Mouse (Mus musculus) liver, embryonic 13.5 days (tissue): ENCODE measurements around the gene Ctr9. TPM values are rescaled to one million over a fixed set of nuclear protein-coding genes. Genes with fewer than 3 reads are reported as not detected.

Source experiments
- ATAC-seq: fragments of 200-750 bp; cut with Nextera tagmentation; 2 replicates; pipeline ENCODE4 v1.8.0; 2017; ENCODE audit warnings: low read depth, mild to moderate bottlenecking, moderate number of reproducible peaks, moderate library complexity
- DNase-seq: peaks from one replicate; pipeline ENCODE4 v3.0.0; 2022
- H3K27ac ChIP-seq: fragments of 300-500 bp; sonication (generic); 2 replicates; pipeline ENCODE4 v1.5.1; 2015; ENCODE audit warnings: moderate library complexity, mild to moderate bottlenecking, inconsistent platforms
- H3K27me3 ChIP-seq: fragments of 300-500 bp; sonication (generic); 2 replicates; pipeline ENCODE4 v1.6.1; 2015; ENCODE audit warnings: mild to moderate bottlenecking, inconsistent platforms
- H3K36me3 ChIP-seq: fragments of 300-500 bp; sonication (generic); 2 replicates; pipeline ENCODE4 v1.6.1; 2015; ENCODE audit warnings: mild to moderate bottlenecking, inconsistent platforms
- H3K4me1 ChIP-seq: fragments of 300-500 bp; sonication (generic); replicated peaks from 2 replicates; pipeline ENCODE4 v1.6.1; 2015; ENCODE audit warnings: inconsistent platforms
- H3K4me2 ChIP-seq: fragments of 300-500 bp; sonication (generic); 2 replicates; pipeline ENCODE4 v1.6.1; 2015; ENCODE audit warnings: inconsistent platforms, mild to moderate bottlenecking, moderate library complexity
- H3K4me3 ChIP-seq: fragments of 300-500 bp; sonication (generic); replicated peaks from 2 replicates; pipeline ENCODE4 v1.5.1; 2015; ENCODE audit warnings: mild to moderate bottlenecking, inconsistent platforms
- H3K9ac ChIP-seq: fragments of 300-500 bp; sonication (generic); 2 replicates; pipeline ENCODE4 v1.6.1; 2015; ENCODE audit warnings: mild to moderate bottlenecking, inconsistent platforms
- H3K9me3 ChIP-seq: fragments of 300-500 bp; sonication (generic); replicated peaks from 2 replicates; pipeline ENCODE4 v1.6.1; 2016; ENCODE audit warnings: inconsistent platforms
- WGBS: fragments of 180-500 bp; shearing (Covaris S2); methylation state at CpG from one replicate; pipeline ENCODE4 v1.1.7; 2015; ENCODE audit not compliant: insufficient replicate concordance; 5-methylcytosine and 5-hydroxymethylcytosine counted together
- polyA plus RNA-seq: library from polyadenylated mRNA; unstranded; fragments of >200 nt; fragmentation: Nextera tagmentation; extraction: Ambion mirVana; gene quantifications from 2 replicates; pipeline ENCODE4 v1.2.1, GENCODE M21; 2015

Ctr9 gene
- polyA plus RNA-seq, 1 experiment from 2014 or later = 29.3 TPM

GRCm38 (mm10) chr7:111049652-111050421 is 21.1 kb downstream of the Ctr9 start:
- no peaks in the 10 kb centered on the region for H3K27me3 ChIP-seq
- H3K9me3 ChIP-seq = no peaks in the 10 kb centered on the region
- 66% methylated on average over 6 of the region's 6 CpGs for WGBS
- H3K9ac ChIP-seq = no peak overlapping the region
- H3K4me3 ChIP-seq = no peak overlapping the region
- no peak overlapping the region for H3K4me2 ChIP-seq
- DNase-seq (peak; percentile 49), ATAC-seq (no peak)
- 0 out of 2 replicates have a peak, but pooled peaks cover 5% of the 10 kb centered on the region for H3K4me1 ChIP-seq
- H3K36me3 ChIP-seq = peaks cover 99% of the 10 kb centered on the region
- no peak overlapping the region for H3K27ac ChIP-seq

- H3K9me3 ChIP-seq = no peaks in the 10 kb centered on the region
- no peak overlapping the region for H3K4me3 ChIP-seq
- H3K4me1 ChIP-seq = 0 out of 2 replicates have a peak, but pooled peaks cover 5% of the 10 kb centered on the region
- WGBS = 91% methylated on average over 19 of the region's 19 CpGs
- DNase-seq (no peak), ATAC-seq (no peak)
- H3K4me2 ChIP-seq = no peak overlapping the region
- no peak overlapping the region for H3K27ac ChIP-seq
- H3K9ac ChIP-seq = no peak overlapping the region
- H3K36me3 ChIP-seq = peaks cover 63% of the 10 kb centered on the region
- no peaks in the 10 kb centered on the region for H3K27me3 ChIP-seq
These were observed 26.5 kb downstream of the Ctr9 start for GRCm38 (mm10) chr7:111055221-111055620.

- no peaks in the 10 kb centered on the region for H3K27me3 ChIP-seq
- peaks cover 54% of the 10 kb centered on the region for H3K36me3 ChIP-seq
- ATAC-seq (no peak), DNase-seq (no peak)
- 0 out of 2 replicates have a peak, but pooled peaks cover 5% of the 10 kb centered on the region for H3K4me1 ChIP-seq
- H3K4me3 ChIP-seq = no peak overlapping the region
- no peak overlapping the region for H3K4me2 ChIP-seq
- no peak overlapping the region for H3K9ac ChIP-seq
- no peak overlapping the region for H3K27ac ChIP-seq
- WGBS = 61% methylated on average over 3 of the region's 3 CpGs
- H3K9me3 ChIP-seq = no peaks in the 10 kb centered on the region
These were observed 27.4 kb downstream of the Ctr9 start for GRCm38 (mm10) chr7:111055984-111056657.

GRCm38 (mm10) chr7:111059527-111059926 is 30.8 kb downstream of the Ctr9 start:
- no peak for DNase-seq
- Histone ChIP-seq H3K9me3 (no peaks in the 10 kb centered on the region), H3K4me2 (no peak overlapping the region), H3K9ac (no peak overlapping the region), H3K4me3 (no peak overlapping the region), H3K4me1 (no peaks in the 10 kb centered on the region), H3K36me3 (peaks cover 25% of the 10 kb centered on the region), H3K27ac (no peak overlapping the region), H3K27me3 (no peaks in the 10 kb centered on the region)
- ATAC-seq = no peak
- 77% methylated on average over 5 of the region's 5 CpGs for WGBS

GRCm38 (mm10) chr7:111062971-111063370 is 34.2 kb downstream of the Ctr9 start:
- 83% methylated on average over 1 of the region's 1 CpGs for WGBS
- H3K27me3 ChIP-seq = no peaks in the 10 kb centered on the region
- ATAC-seq (no peak), DNase-seq (no peak)
- H3K4me1 ChIP-seq = no peaks in the 10 kb centered on the region
- H3K27ac ChIP-seq = no peak overlapping the region
- peaks cover 5% of the 10 kb centered on the region; the same call in 1 of the 2 replicates for H3K9me3 ChIP-seq
- peaks cover 12% of the 10 kb centered on the region for H3K36me3 ChIP-seq
- H3K4me3 ChIP-seq = no peak overlapping the region
- H3K4me2 ChIP-seq = no peak overlapping the region
- H3K9ac ChIP-seq = no peak overlapping the region

GRCm38 (mm10) chr7:111068181-111068580 is 39.4 kb downstream of the Ctr9 start:
- Histone ChIP-seq H3K9ac (no peak overlapping the region), H3K4me2 (no peak overlapping the region), H3K27ac (no peak overlapping the region), H3K4me1 (no peaks in the 10 kb centered on the region), H3K4me3 (no peak overlapping the region), H3K36me3 (peaks cover 62% of the 10 kb centered on the region), H3K9me3 (peaks cover 12% of the 10 kb centered on the region; the same call in 1 of the 2 replicates), H3K27me3 (no peaks in the 10 kb centered on the region)
- 95% methylated on average over 3 of the region's 3 CpGs for WGBS
- DNase-seq = no peak
- no peak for ATAC-seq

- 92% methylated on average over 7 of the region's 7 CpGs for WGBS
- no peak for DNase-seq
- ATAC-seq = peak; percentile 46
These were observed 40.9 kb downstream of the Ctr9 start for GRCm38 (mm10) chr7:111069439-111070166.

GRCm38 (mm10) chr7:111070167-111070496 is 41.4 kb downstream of the Ctr9 start:
- no peak overlapping the region for H3K27ac ChIP-seq
- H3K9me3 ChIP-seq = peaks cover 12% of the 10 kb centered on the region; the same call in 1 of the 2 replicates
- peaks cover 75% of the 10 kb centered on the region for H3K36me3 ChIP-seq
- no peaks in the 10 kb centered on the region for H3K4me1 ChIP-seq
- no peak overlapping the region for H3K9ac ChIP-seq
- H3K4me3 ChIP-seq = no peak overlapping the region
- ATAC-seq (peak; percentile 23), DNase-seq (no peak)
- H3K4me2 ChIP-seq = no peak overlapping the region
- no peaks in the 10 kb centered on the region for H3K27me3 ChIP-seq
- 93% methylated on average over 2 of the region's 2 CpGs for WGBS

More at GRCm38 (mm10) chr7:111069439-111070166, 40.9 kb downstream of the Ctr9 start:
- Histone ChIP-seq H3K36me3 (peaks cover 70% of the 10 kb centered on the region), H3K27ac (no peak overlapping the region), H3K4me1 (no peaks in the 10 kb centered on the region), H3K9me3 (peaks cover 12% of the 10 kb centered on the region; the same call in 1 of the 2 replicates), H3K4me2 (no peak overlapping the region), H3K9ac (no peak overlapping the region), H3K27me3 (no peaks in the 10 kb centered on the region), H3K4me3 (no peak overlapping the region)

- Histone ChIP-seq H3K27ac (no peak overlapping the region), H3K36me3 (peaks cover 95% of the 10 kb centered on the region), H3K4me2 (no peak overlapping the region), H3K27me3 (no peaks in the 10 kb centered on the region), H3K4me3 (no peak overlapping the region), H3K4me1 (no peaks in the 10 kb centered on the region), H3K9ac (no peak overlapping the region), H3K9me3 (peaks cover 12% of the 10 kb centered on the region; the same call in 1 of the 2 replicates)
- DNase-seq (no peak), ATAC-seq (no peak)
- 90% methylated on average over 4 of the region's 4 CpGs for WGBS
These were observed 43.7 kb downstream of the Ctr9 start for GRCm38 (mm10) chr7:111072410-111072809.

- Histone ChIP-seq H3K9me3 (no peaks in the 10 kb centered on the region), H3K4me2 (no peak overlapping the region), H3K27me3 (no peaks in the 10 kb centered on the region), H3K4me3 (no peak overlapping the region), H3K9ac (no peak overlapping the region), H3K27ac (no peak overlapping the region), H3K4me1 (peaks cover 12% of the 10 kb centered on the region), H3K36me3 (peaks cover 94% of the 10 kb centered on the region)
- DNase-seq (no peak), ATAC-seq (no peak)
- WGBS = 94% methylated on average over 4 of the region's 4 CpGs
These were observed 46.5 kb downstream of the Ctr9 start for GRCm38 (mm10) chr7:111075288-111075687.

- no peak for ATAC-seq
- no peaks in the 10 kb centered on the region for H3K27me3 ChIP-seq
- no peak for DNase-seq
- no peak overlapping the region for H3K9ac ChIP-seq
- no peak overlapping the region for H3K4me3 ChIP-seq
- peaks cover 24% of the 10 kb centered on the region for H3K4me1 ChIP-seq
- H3K9me3 ChIP-seq = no peaks in the 10 kb centered on the region
- WGBS = 96% methylated on average over 4 of the region's 4 CpGs
- no peak overlapping the region for H3K27ac ChIP-seq
- no peak overlapping the region for H3K4me2 ChIP-seq
- H3K36me3 ChIP-seq = peaks cover 81% of the 10 kb centered on the region
These were observed 49.5 kb downstream of the Ctr9 start for GRCm38 (mm10) chr7:111078271-111078670.
